Mouse (Mus musculus) embryonic facial prominence, embryonic 13.5 days (tissue): ENCODE measurements around the gene Glyctk. TPM values are rescaled to one million over a fixed set of nuclear protein-coding genes. Genes with fewer than 3 reads are reported as not detected.
A peak's percentile ranks its signal among the peaks of the same experiment; 100 is the strongest.
"Not testable (repeated sequence)": the region's sequence is repeated elsewhere in the genome, so short reads cannot be mapped to it uniquely, and the experiment has no call there.

Experiments
- ATAC-seq: fragments of 200-750 bp; cut with Nextera tagmentation; 2 replicates; pipeline ENCODE4 v1.8.0; 2017; ENCODE audit warnings: low read depth; ENCODE audit not compliant: insufficient number of reproducible peaks, insufficient read depth, low FRiP score, low TSS enrichment
- H3K27ac ChIP-seq: fragments of 300-500 bp; sonication (generic); 2 replicates; pipeline ENCODE4 v1.5.1; 2015; ENCODE audit warnings: moderate library complexity, mild to moderate bottlenecking, inconsistent platforms
- H3K27me3 ChIP-seq: fragments of 300-500 bp; sonication (generic); 2 replicates; pipeline ENCODE4 v1.6.1; 2015; ENCODE audit warnings: mild to moderate bottlenecking, inconsistent platforms
- H3K36me3 ChIP-seq: fragments of 300-500 bp; sonication (generic); 2 replicates; pipeline ENCODE4 v1.6.1; 2015; ENCODE audit warnings: mild to moderate bottlenecking, inconsistent platforms
- H3K4me1 ChIP-seq: fragments of 300-500 bp; sonication (generic); 2 replicates; pipeline ENCODE4 v1.6.1; 2015; ENCODE audit warnings: inconsistent platforms
- H3K4me2 ChIP-seq: fragments of 300-500 bp; sonication (generic); 2 replicates; pipeline ENCODE4 v1.6.1; 2015; ENCODE audit warnings: moderate library complexity, mild to moderate bottlenecking, inconsistent platforms
- H3K4me3 ChIP-seq: fragments of 300-500 bp; sonication (generic); 2 replicates; pipeline ENCODE4 v1.5.1; 2015; ENCODE audit warnings: mild to moderate bottlenecking, inconsistent platforms
- H3K9ac ChIP-seq: fragments of 300-500 bp; sonication (generic); 2 replicates; pipeline ENCODE4 v1.6.1; 2015; ENCODE audit warnings: mild to moderate bottlenecking, inconsistent platforms
- H3K9me3 ChIP-seq: fragments of 300-500 bp; sonication (generic); 2 replicates; pipeline ENCODE4 v1.6.1; 2016; ENCODE audit warnings: inconsistent platforms
- WGBS: fragments of 180-500 bp; shearing (Covaris S2); methylation state at CpG from one replicate; pipeline ENCODE4 v1.1.7; 2015; ENCODE audit warnings: mixed read lengths; 5-methylcytosine and 5-hydroxymethylcytosine counted together
- polyA plus RNA-seq: library from polyadenylated mRNA; unstranded; fragments of >200 nt; fragmentation: Nextera tagmentation; extraction: Ambion mirVana; gene quantifications from 2 replicates; pipeline ENCODE4 v1.2.1, GENCODE M21; 2015

Glyctk gene
- polyA plus RNA-seq, 1 experiment from 2014 or later, result 4.6 TPM

- WGBS, result 48% methylated on average over 3 of the region's 3 CpGs
- ATAC-seq, result no peak
- no peak overlapping the region for H3K27ac ChIP-seq
- no peak overlapping the region for H3K9ac ChIP-seq
- peaks cover 43% of the 10 kb centered on the region for H3K36me3 ChIP-seq
- H3K4me2 ChIP-seq, result 0 out of 2 replicates have a peak overlapping the region, but pooled peaks have one; percentile 5
- H3K27me3 ChIP-seq, result no peaks in the 10 kb centered on the region
- H3K4me1 ChIP-seq, result peaks cover 28% of the 10 kb centered on the region
- H3K9me3 ChIP-seq, result no peaks in the 10 kb centered on the region
- no peak overlapping the region for H3K4me3 ChIP-seq
Observed at GRCm38 (mm10) chr9:106175552-106176200, 17.7 kb upstream of the Glyctk start.

- 52% methylated on average over 2 of the region's 2 CpGs for WGBS
- H3K4me2 ChIP-seq, result peak overlapping the region; percentile 77
- peaks cover 25% of the 10 kb centered on the region for H3K36me3 ChIP-seq
- ATAC-seq, result no peak
- H3K27ac ChIP-seq, result no peak overlapping the region
- H3K4me3 ChIP-seq, result peak overlapping the region; percentile 96
- H3K27me3 ChIP-seq, result no peaks in the 10 kb centered on the region
- H3K9ac ChIP-seq, result 0 out of 2 replicates have a peak overlapping the region, but pooled peaks have one; percentile 1
- H3K9me3 ChIP-seq, result no peaks in the 10 kb centered on the region
- H3K4me1 ChIP-seq, result peaks cover 36% of the 10 kb centered on the region
Observed at GRCm38 (mm10) chr9:106173363-106173762, 15.4 kb upstream of the Glyctk start.

GRCm38 (mm10) chr9:106172527-106172926 lies 14.6 kb upstream of the Glyctk start:
- Histone ChIP-seq H3K27ac (no peak overlapping the region; the same call in 1 of the 2 replicates), H3K27me3 (no peaks in the 10 kb centered on the region), H3K9me3 (no peaks in the 10 kb centered on the region), H3K9ac (peak overlapping the region; percentile 96), H3K4me1 (peaks cover 36% of the 10 kb centered on the region), H3K4me3 (peak overlapping the region; percentile 96), H3K36me3 (peaks cover 16% of the 10 kb centered on the region), H3K4me2 (peak overlapping the region; percentile 77)
- no peak for ATAC-seq
- 12% methylated on average over 3 of the region's 3 CpGs for WGBS

GRCm38 (mm10) chr9:106171346-106172158 lies 13.6 kb upstream of the Glyctk start:
- peak overlapping the region; percentile 97 for H3K27ac ChIP-seq
- H3K4me2 ChIP-seq, result peak overlapping the region; percentile 77
- no peaks in the 10 kb centered on the region for H3K27me3 ChIP-seq
- peak overlapping the region; percentile 96 for H3K4me3 ChIP-seq
- 0 out of 2 replicates have a peak, but pooled peaks cover 7% of the 10 kb centered on the region for H3K36me3 ChIP-seq
- peak overlapping the region; percentile 96 for H3K9ac ChIP-seq
- H3K9me3 ChIP-seq, result no peaks in the 10 kb centered on the region
- peak; percentile 22; the same call in 1 of the 2 replicates for ATAC-seq
- H3K4me1 ChIP-seq, result peaks cover 36% of the 10 kb centered on the region
- under 1% methylated on average over 30 of the region's 30 CpGs for WGBS

- no peaks in the 10 kb centered on the region for H3K27me3 ChIP-seq
- H3K9ac ChIP-seq, result peak within 1 kb of the TSS; percentile 96
- peak within 1 kb of the TSS; percentile 97 for H3K27ac ChIP-seq
- H3K4me1 ChIP-seq, result peaks cover 35% of the 10 kb centered on the region
- H3K36me3 ChIP-seq, result 0 out of 2 replicates have a peak, but pooled peaks cover 4% of the 10 kb centered on the region
- peak; percentile 91 for ATAC-seq
- no peaks in the 10 kb centered on the region for H3K9me3 ChIP-seq
- WGBS, result under 1% methylated on average over 74 of the region's 81 CpGs
- H3K4me2 ChIP-seq, result peak within 1 kb of the TSS; percentile 77
- H3K4me3 ChIP-seq, result peak within 1 kb of the TSS; percentile 96
Observed at GRCm38 (mm10) chr9:106170556-106171345, 12.8 kb upstream of the Glyctk start, which contains the start of gene Wdr82. Wdr82 (plus strand) TSS chr9:106170928.

- 27% methylated on average over 6 of the region's 6 CpGs for WGBS
- Histone ChIP-seq H3K9ac (peak overlapping the region; percentile 96), H3K27me3 (no peaks in the 10 kb centered on the region), H3K36me3 (0 out of 2 replicates have a peak, but pooled peaks cover 4% of the 10 kb centered on the region), H3K4me1 (peaks cover 27% of the 10 kb centered on the region), H3K27ac (peak overlapping the region; percentile 97), H3K9me3 (no peaks in the 10 kb centered on the region), H3K4me2 (peak overlapping the region; percentile 77), H3K4me3 (peak overlapping the region; percentile 96)
- no peak for ATAC-seq
Observed at GRCm38 (mm10) chr9:106169917-106170316, 12.0 kb upstream of the Glyctk start.

GRCm38 (mm10) chr9:106169006-106169405 lies 11.1 kb upstream of the Glyctk start:
- H3K27ac ChIP-seq, H3K4me3 ChIP-seq, ATAC-seq, H3K36me3 ChIP-seq, H3K4me2 ChIP-seq, H3K9ac ChIP-seq, H3K27me3 ChIP-seq, H3K9me3 ChIP-seq: not testable (repeated sequence)
- peaks cover 19% of the 10 kb centered on the region for H3K4me1 ChIP-seq
- WGBS, result 75% methylated on average over 1 of the region's 1 CpGs

GRCm38 (mm10) chr9:106167703-106168102 lies 9.8 kb upstream of the Glyctk start:
- H3K27ac ChIP-seq, result no peak overlapping the region
- peaks cover 8% of the 10 kb centered on the region for H3K4me1 ChIP-seq
- no peak overlapping the region for H3K4me2 ChIP-seq
- no peaks in the 10 kb centered on the region for H3K9me3 ChIP-seq
- ATAC-seq, result no peak
- 21% methylated on average over 1 of the region's 1 CpGs for WGBS
- H3K9ac ChIP-seq, result no peak overlapping the region
- H3K36me3 ChIP-seq, result no peaks in the 10 kb centered on the region
- H3K4me3 ChIP-seq, result no peak overlapping the region
- no peaks in the 10 kb centered on the region for H3K27me3 ChIP-seq

GRCm38 (mm10) chr9:106167241-106167640 lies 9.3 kb upstream of the Glyctk start:
- Histone ChIP-seq H3K4me3 (no peak overlapping the region), H3K27ac (no peak overlapping the region), H3K9me3 (no peaks in the 10 kb centered on the region), H3K36me3 (no peaks in the 10 kb centered on the region), H3K4me1 (peaks cover 8% of the 10 kb centered on the region), H3K27me3 (no peaks in the 10 kb centered on the region), H3K4me2 (no peak overlapping the region), H3K9ac (no peak overlapping the region)
- 67% methylated on average over 3 of the region's 3 CpGs for WGBS
- ATAC-seq, result no peak

GRCm38 (mm10) chr9:106166709-106167108 lies 8.8 kb upstream of the Glyctk start:
- no peaks in the 10 kb centered on the region for H3K9me3 ChIP-seq
- no peak overlapping the region for H3K4me2 ChIP-seq
- WGBS, result 78% methylated on average over 2 of the region's 2 CpGs
- H3K9ac ChIP-seq, result no peak overlapping the region
- H3K36me3 ChIP-seq, result no peaks in the 10 kb centered on the region
- H3K4me3 ChIP-seq, result no peak overlapping the region
- no peak for ATAC-seq
- H3K27ac ChIP-seq, result no peak overlapping the region
- peaks cover 8% of the 10 kb centered on the region for H3K4me1 ChIP-seq
- no peaks in the 10 kb centered on the region; the same call in 1 of the 2 replicates for H3K27me3 ChIP-seq

- Histone ChIP-seq H3K9ac (peak overlapping the region; percentile 78; the same call in 1 of the 2 replicates), H3K9me3 (no peaks in the 10 kb centered on the region), H3K27ac (no peak overlapping the region), H3K4me1 (peaks cover 9% of the 10 kb centered on the region; the same call in 1 of the 2 replicates), H3K4me3 (peak overlapping the region; percentile 61), H3K27me3 (no peaks in the 10 kb centered on the region; the same call in 1 of the 2 replicates), H3K4me2 (peak overlapping the region; percentile 66), H3K36me3 (no peaks in the 10 kb centered on the region)
- 47% methylated on average over 5 of the region's 5 CpGs for WGBS
- ATAC-seq, result no peak
Observed at GRCm38 (mm10) chr9:106160426-106160825, 2.5 kb upstream of the Glyctk start.
